Mouse (Mus musculus): Measurements from ENCODE around the gene Tes.

GRCm38 (mm10) chr6:17098559-17098958 is 33.6 kb downstream of the Tes start:
- TF ChIP-seq ZC3H11A (IDR thresholded peaks at IDR 0.05; ENCODE audit: borderline replicate concordance, low read depth, low read length) (no peak), HCFC1 (IDR thresholded peaks at IDR 0.05; ENCODE audit: borderline replicate concordance, insufficient read depth, low read length) (no peak), CHD2 (IDR thresholded peaks at IDR 0.05; ENCODE audit: low read depth, low read length) (no peak), MAFK (IDR thresholded peaks at IDR 0.05; ENCODE audit: insufficient read depth, low read depth, low read length) (no peak)

Measured in ES-E14 (cell line).